Mouse (Mus musculus) heart, adult 2 months (tissue): Measurements from ENCODE around the gene Vegfd.

Source experiments
- CTCF ChIP-seq: fragments of 200-600 bp; IDR thresholded peaks from 2 replicates; pipeline ENCODE4 v1.8.1; 2022; ENCODE audit warnings: antibody characterized with exemption, mild to moderate bottlenecking, moderate library complexity
- POLR2A ChIP-seq: fragments of 200-500 bp; IDR thresholded peaks from 2 replicates; pipeline ENCODE4 v1.6.1; 2011; ENCODE audit warnings: mild to moderate bottlenecking, low read depth, low read length, control low read depth; ENCODE audit not compliant: insufficient read depth

- no peak for TF ChIP-seq CTCF
- no peak for TF ChIP-seq POLR2A
These were observed 33.2 kb downstream of the Vegfd start for GRCm38 (mm10) chrX:164406133-164407022.
